ENCODE assay signal across 26 mouse cellular contexts in the genomic region with DNA sequence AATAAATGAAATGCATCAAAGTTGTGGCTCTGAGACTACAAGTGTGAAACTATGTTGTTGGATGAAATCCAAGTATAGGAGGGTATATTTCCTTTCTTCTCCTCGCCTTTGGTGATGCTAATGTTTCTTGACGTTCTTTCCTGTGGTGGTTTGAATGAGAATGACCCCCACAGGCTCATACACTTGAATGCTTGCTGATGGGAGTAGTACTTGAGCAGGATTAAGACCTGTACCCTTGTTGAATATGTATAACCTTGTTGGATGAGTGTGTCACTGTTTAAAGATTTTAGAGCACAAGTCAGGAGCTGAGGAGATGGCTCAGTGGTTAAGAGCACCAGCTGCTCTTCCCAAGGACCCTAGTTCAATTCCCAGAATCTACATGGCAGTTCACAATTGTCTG. TPM values are rescaled to one million over a fixed set of nuclear protein-coding genes. Genes with fewer than 3 reads are reported as not detected.
"Had no signal": no experiment of that assay in that cellular context is flagged by ENCODE, and none has a peak within 500 bp of the region (broad histone marks: within the 10 kb centered on the region; RNA-seq: fewer than 3 reads in every experiment).

No protein-coding gene starts in this region.

- H3K27me3 ChIP-seq: embryonic facial prominence, embryonic 12.5 days; embryonic facial prominence, embryonic 15.5 days; forebrain, embryonic 13.5 days; forebrain, embryonic 15.5 days had no signal

- ATAC-seq: forebrain, embryonic 13.5 days; forebrain, embryonic 14.5 days; forebrain, embryonic 15.5 days; forebrain, embryonic 16.5 days; forebrain, postnatal 0 days had no signal

- H3K36me3 ChIP-seq: embryonic facial prominence, embryonic 10.5 days; embryonic facial prominence, embryonic 12.5 days; embryonic facial prominence, embryonic 13.5 days; embryonic facial prominence, embryonic 15.5 days; forebrain, embryonic 10.5 days; forebrain, embryonic 12.5 days; forebrain, embryonic 15.5 days had no signal

- H3K4me2 ChIP-seq: embryonic facial prominence, embryonic 12.5 days; embryonic facial prominence, embryonic 13.5 days; embryonic facial prominence, embryonic 15.5 days; forebrain, embryonic 12.5 days; forebrain, embryonic 13.5 days; forebrain, embryonic 15.5 days had no signal

- H3K27ac ChIP-seq: embryonic facial prominence, embryonic 10.5 days; embryonic facial prominence, embryonic 12.5 days; embryonic facial prominence, embryonic 13.5 days; embryonic facial prominence, embryonic 15.5 days; forebrain, embryonic 10.5 days; forebrain, embryonic 12.5 days; forebrain, embryonic 13.5 days; forebrain, embryonic 15.5 days; gastrocnemius, adult 2 months; heart, adult 2 months had no signal

- H3K9me3 ChIP-seq: embryonic facial prominence, embryonic 10.5 days; embryonic facial prominence, embryonic 12.5 days; embryonic facial prominence, embryonic 13.5 days; embryonic facial prominence, embryonic 15.5 days; forebrain, embryonic 10.5 days; forebrain, embryonic 12.5 days; forebrain, embryonic 13.5 days; forebrain, embryonic 15.5 days had no signal

- H3K4me1 ChIP-seq: embryonic facial prominence, embryonic 10.5 days; embryonic facial prominence, embryonic 12.5 days; embryonic facial prominence, embryonic 13.5 days; embryonic facial prominence, embryonic 15.5 days; forebrain, embryonic 10.5 days; forebrain, embryonic 12.5 days; forebrain, embryonic 13.5 days; forebrain, embryonic 15.5 days had no signal

- H3K4me3 ChIP-seq: embryonic facial prominence, embryonic 10.5 days; embryonic facial prominence, embryonic 12.5 days; embryonic facial prominence, embryonic 13.5 days; embryonic facial prominence, embryonic 15.5 days; erythroblast, embryonic 14.5 days; forebrain, embryonic 10.5 days; forebrain, embryonic 12.5 days; forebrain, embryonic 13.5 days; forebrain, embryonic 15.5 days; gastrocnemius, adult 2 months; heart, adult 2 months had no signal

- H3K9ac ChIP-seq: embryonic facial prominence, embryonic 12.5 days; embryonic facial prominence, embryonic 13.5 days; embryonic facial prominence, embryonic 15.5 days; forebrain, embryonic 12.5 days; forebrain, embryonic 13.5 days; forebrain, embryonic 15.5 days; forebrain, postnatal 0 days had no signal

- DNase-seq: cerebellum, adult 9-11 months; cerebellum, postnatal 10 days; cerebellum, postnatal 14 days; cerebellum, postnatal 25 days; cerebellum, postnatal 36 days; embryo, embryonic 11 days; forebrain, postnatal 0 days; gastrocnemius, adult 2 months; gastrocnemius, postnatal 10 days; gastrocnemius, postnatal 14 days; gastrocnemius, postnatal 25 days; gastrocnemius, postnatal 36 days; heart, adult 11 months; heart, adult 18-20 months; heart, adult 2 months had no signal

RNA-seq across cellular contexts. Expression of a gene that starts 6.4 kb away (rescaled TPM):
- polyA plus RNA-seq: erythroblast, embryonic 14.5 days had no signal
